Mouse (Mus musculus) forebrain, embryonic 15.5 days (tissue): ENCODE measurements around the gene Dmac2. TPM values are rescaled to one million over a fixed set of nuclear protein-coding genes. Genes with fewer than 3 reads are reported as not detected.

ENCODE experiments used
- ATAC-seq: fragments of 200-750 bp; cut with Nextera tagmentation; replicated peaks from 2 replicates; pipeline ENCODE4 v1.8.0; 2017; ENCODE audit warnings: mild to moderate bottlenecking, moderate TSS enrichment, moderate library complexity
- H3K27ac ChIP-seq: fragments of 300-500 bp; sonication (generic); replicated peaks from 2 replicates; pipeline ENCODE4 v1.5.1; 2015; ENCODE audit warnings: mild to moderate bottlenecking, inconsistent platforms
- H3K27me3 ChIP-seq: fragments of 300-500 bp; sonication (generic); 2 replicates; pipeline ENCODE4 v1.6.1; 2015; ENCODE audit warnings: inconsistent platforms
- H3K36me3 ChIP-seq: fragments of 300-500 bp; sonication (generic); 2 replicates; pipeline ENCODE4 v1.6.1; 2015; ENCODE audit warnings: mild to moderate bottlenecking, inconsistent platforms
- H3K4me1 ChIP-seq: fragments of 300-500 bp; sonication (generic); 2 replicates; pipeline ENCODE4 v1.6.1; 2015; ENCODE audit warnings: inconsistent platforms
- H3K4me2 ChIP-seq: fragments of 300-500 bp; sonication (generic); replicated peaks from 2 replicates; pipeline ENCODE4 v1.6.1; 2015; ENCODE audit warnings: mild to moderate bottlenecking, inconsistent platforms
- H3K4me3 ChIP-seq: fragments of 300-500 bp; sonication (generic); 2 replicates; pipeline ENCODE4 v1.5.1; 2015; ENCODE audit warnings: mild to moderate bottlenecking, inconsistent platforms
- H3K9ac ChIP-seq: fragments of 300-500 bp; sonication (generic); replicated peaks from 2 replicates; pipeline ENCODE4 v1.6.1; 2015; ENCODE audit warnings: mild to moderate bottlenecking, inconsistent platforms
- H3K9me3 ChIP-seq: fragments of 300-500 bp; sonication (generic); 2 replicates; pipeline ENCODE4 v1.6.1; 2016; ENCODE audit warnings: inconsistent platforms
- WGBS: fragments of 180-500 bp; shearing (Covaris S2); methylation state at CpG from one replicate; pipeline ENCODE4 v1.1.7; 2015; ENCODE audit warnings: mixed read lengths; 5-methylcytosine and 5-hydroxymethylcytosine counted together
- polyA plus RNA-seq: library from polyadenylated mRNA; unstranded; fragments of >200 nt; fragmentation: Nextera tagmentation; extraction: Ambion mirVana; gene quantifications from 2 replicates; pipeline ENCODE4 v1.2.1, GENCODE M21; 2015

Gene Dmac2
- polyA plus RNA-seq, 1 experiment from 2014 or later = 36.3 TPM

DNA sequence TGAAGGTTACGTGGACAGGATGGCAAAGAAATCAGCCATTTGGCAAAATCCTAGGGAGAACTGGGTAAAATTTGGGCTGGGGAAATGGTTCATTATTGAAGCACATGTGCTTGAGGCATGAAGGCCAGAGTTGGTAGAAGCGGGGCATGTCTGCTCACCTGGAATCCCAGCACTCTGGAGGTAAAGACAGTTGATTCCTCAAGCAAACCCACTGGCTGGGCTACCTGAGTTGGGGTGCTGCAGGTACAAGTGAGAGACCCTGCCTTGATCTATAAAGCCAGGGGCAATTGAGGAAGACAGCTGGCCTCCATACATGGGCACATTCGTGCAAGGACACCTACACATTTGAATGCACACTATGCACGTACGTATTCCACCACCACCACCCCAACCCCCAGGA, 887 bp downstream of the Dmac2 start:
- no peak for ATAC-seq
- WGBS = 92% methylated on average over 5 of the region's 5 CpGs

DNA sequence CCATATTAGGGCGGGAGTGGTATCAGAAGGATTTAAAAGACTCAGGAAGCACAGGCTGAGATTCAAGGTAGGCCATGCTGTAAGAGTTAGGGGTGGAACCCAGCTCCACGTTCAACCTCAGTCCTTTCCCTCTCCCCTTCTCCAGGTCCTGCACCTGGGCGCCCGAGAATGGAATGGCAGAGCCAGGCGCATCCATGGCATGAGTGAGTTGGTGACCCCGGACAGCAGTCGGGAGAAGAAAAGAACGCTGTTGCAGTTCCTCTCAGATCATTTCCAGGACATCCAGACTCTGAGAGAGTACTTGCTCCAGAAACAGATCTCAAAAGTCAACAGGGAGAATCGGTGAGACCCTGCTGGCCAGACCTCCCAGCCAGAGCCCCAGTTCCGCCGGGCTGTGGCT, 1.5 kb downstream of the Dmac2 start:
- 90% methylated on average over 11 of the region's 11 CpGs for WGBS

More for the DNA sequence above, 887 bp downstream of the Dmac2 start:
- Histone ChIP-seq H3K36me3 (peaks cover 2% of the 10 kb centered on the region; the same call in 1 of the 2 replicates), H3K4me2 (peak overlapping the region; percentile 52; the same call in 1 of the 2 replicates), H3K4me1 (peaks cover 9% of the 10 kb centered on the region), H3K9me3 (no peaks in the 10 kb centered on the region), H3K4me3 (peak overlapping the region; percentile 62; the same call in 1 of the 2 replicates), H3K27me3 (no peaks in the 10 kb centered on the region), H3K9ac (no peak overlapping the region), H3K27ac (no peak overlapping the region)

DNA sequence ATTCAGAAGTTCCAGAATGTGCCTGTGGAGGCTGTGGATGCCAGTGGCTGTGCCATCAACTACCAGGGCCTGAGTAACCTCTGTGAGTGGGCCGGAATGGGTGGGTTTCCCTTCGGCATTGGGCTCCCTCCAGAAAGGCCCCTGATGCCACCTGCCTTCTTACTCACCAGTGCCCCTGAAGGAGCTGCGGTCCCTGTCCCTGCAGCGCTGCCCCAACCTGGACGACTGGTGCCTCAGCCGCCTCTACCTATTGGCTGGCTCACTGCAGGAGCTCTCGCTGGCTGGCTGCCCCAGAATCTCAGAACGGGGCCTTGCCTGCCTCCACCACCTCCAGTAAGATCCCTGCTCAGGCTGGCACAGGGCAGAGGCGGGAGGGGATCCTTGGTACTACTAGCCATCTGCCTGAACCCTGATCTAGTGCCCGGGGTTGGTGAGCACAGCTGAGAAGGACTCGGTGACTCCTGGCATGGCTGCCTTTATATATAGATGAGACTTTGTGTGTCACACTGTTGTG, 4.7 kb downstream of the Dmac2 start:
- no peaks in the 10 kb centered on the region for H3K9me3 ChIP-seq
- no peak for ATAC-seq
- H3K27ac ChIP-seq = no peak overlapping the region
- H3K4me1 ChIP-seq = peaks cover 20% of the 10 kb centered on the region
- peaks cover 2% of the 10 kb centered on the region; the same call in 1 of the 2 replicates for H3K36me3 ChIP-seq
- no peak overlapping the region for H3K4me3 ChIP-seq
- no peak overlapping the region for H3K9ac ChIP-seq
- H3K4me2 ChIP-seq = no peak overlapping the region
- H3K27me3 ChIP-seq = peaks cover 5% of the 10 kb centered on the region; the same call in 1 of the 2 replicates
- WGBS = 89% methylated on average over 11 of the region's 11 CpGs

More for the DNA sequence above, 1.5 kb downstream of the Dmac2 start:
- no peak overlapping the region for H3K27ac ChIP-seq
- peaks cover 9% of the 10 kb centered on the region for H3K4me1 ChIP-seq
- no peaks in the 10 kb centered on the region for H3K27me3 ChIP-seq
- H3K9ac ChIP-seq = no peak overlapping the region
- no peak overlapping the region for H3K4me2 ChIP-seq
- peaks cover 2% of the 10 kb centered on the region; the same call in 1 of the 2 replicates for H3K36me3 ChIP-seq
- H3K9me3 ChIP-seq = no peaks in the 10 kb centered on the region
- no peak overlapping the region for H3K4me3 ChIP-seq
- no peak for ATAC-seq

DNA sequence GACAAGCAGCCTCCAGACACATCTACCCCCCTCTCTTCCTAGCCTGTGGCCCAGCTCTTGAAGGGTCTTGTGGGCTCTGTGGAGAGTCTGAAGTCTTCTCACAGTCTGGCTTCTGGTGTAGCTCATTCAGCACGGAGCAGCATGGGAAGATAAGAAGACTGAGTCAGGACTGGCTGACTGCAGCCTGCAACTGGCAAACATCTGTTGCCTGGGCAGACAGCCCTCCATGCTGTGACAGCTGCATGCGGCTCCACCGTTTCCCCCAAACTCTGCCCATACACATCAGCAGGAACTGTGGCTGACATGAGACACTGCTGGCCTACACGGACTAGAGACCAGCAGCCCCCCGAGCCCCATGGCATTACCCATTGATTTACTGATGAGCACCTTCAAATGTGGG, 5.6 kb downstream of the Dmac2 start:
- Histone ChIP-seq H3K36me3 (peaks cover 2% of the 10 kb centered on the region; the same call in 1 of the 2 replicates), H3K27ac (no peak overlapping the region), H3K9me3 (no peaks in the 10 kb centered on the region), H3K9ac (no peak overlapping the region), H3K4me2 (no peak overlapping the region), H3K4me3 (no peak overlapping the region), H3K4me1 (peaks cover 16% of the 10 kb centered on the region), H3K27me3 (peaks cover 5% of the 10 kb centered on the region; the same call in 1 of the 2 replicates)
- ATAC-seq = no peak
- WGBS = 87% methylated on average over 5 of the region's 5 CpGs

DNA sequence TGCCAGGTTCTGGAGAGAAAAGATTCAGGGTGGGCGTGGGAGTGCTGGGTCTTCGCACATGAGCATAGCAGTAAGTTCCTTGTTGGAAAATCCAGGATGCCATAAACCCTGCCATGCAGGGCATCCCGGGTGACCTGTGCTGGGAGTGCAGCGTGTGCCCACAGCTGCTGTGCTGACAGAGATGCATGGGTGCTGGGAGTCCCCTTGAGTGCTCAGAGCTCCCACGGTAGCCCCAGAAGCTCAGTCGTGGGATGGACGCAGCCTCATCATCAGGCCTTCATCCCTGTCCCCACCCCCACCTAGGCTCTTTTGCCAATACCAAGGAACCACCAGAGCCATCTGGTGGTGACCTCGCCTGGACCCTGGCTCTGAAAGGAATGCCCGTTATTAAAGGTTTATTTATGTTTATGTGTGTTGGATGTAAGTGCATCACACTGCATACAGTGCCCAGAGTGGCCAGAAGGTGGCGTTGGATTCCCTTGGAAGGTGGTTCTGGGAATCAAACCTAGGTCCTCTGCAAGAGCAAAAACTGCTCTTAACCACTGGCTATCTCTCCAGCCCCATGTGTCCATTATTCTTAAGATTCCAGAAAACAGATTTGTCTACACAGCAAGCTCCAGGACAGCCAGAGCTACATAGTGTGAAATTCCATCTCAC, 6.5 kb downstream of the Dmac2 start:
- Histone ChIP-seq H3K4me1 (peaks cover 14% of the 10 kb centered on the region), H3K27me3 (peaks cover 5% of the 10 kb centered on the region; the same call in 1 of the 2 replicates), H3K27ac (no peak overlapping the region), H3K4me2 (no peak overlapping the region), H3K9me3 (no peaks in the 10 kb centered on the region), H3K36me3 (peaks cover 7% of the 10 kb centered on the region), H3K9ac (no peak overlapping the region), H3K4me3 (no peak overlapping the region)
- no peak for ATAC-seq
- WGBS = 74% methylated on average over 10 of the region's 10 CpGs

DNA sequence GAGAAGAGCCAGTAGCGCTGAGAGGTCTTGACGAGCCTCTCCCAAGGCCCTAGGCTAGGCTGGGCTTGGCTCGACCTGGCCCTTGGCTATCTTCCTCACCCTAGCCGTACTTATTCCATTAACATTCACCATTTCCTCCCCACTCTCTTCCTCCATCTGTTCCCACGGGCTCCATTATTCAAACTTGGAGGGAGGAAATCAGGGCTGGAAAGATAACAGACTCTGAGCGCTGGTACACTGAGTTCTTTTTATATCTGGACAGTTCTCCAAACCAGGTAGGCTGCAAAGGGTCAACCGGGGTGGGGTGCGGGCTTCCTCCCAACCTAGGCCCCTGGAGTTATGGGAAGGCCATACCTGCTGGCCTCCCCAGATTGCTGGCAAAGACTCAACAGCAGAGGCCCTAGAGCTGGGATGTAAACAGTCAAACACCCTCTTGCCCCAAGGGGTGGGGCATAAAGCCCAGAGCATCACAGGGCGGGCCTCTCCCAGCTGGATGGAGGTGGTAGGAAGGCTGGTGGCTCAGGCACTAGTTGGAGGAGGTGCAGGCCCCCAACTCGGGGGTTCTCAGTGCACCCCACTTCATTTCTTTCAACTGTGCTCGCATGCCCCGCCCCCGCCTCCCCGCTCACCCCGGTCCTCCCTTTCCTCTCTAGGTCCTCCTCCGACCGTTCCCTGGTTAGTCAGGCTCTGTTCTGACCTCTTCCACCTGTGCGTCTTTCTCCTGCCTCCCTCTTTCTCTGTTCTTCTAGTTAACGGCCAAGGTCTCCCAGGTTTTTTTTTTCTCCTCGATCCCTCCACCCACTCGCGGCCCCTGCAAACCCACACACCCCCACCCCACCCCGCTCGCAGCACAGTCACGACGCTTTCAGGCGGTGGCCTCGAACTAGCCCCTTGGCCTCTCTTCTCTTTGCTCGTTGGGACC, 7.6 kb downstream of the Dmac2 start, which contains the start of gene B3gnt8:
Gene B3gnt8, plus strand, starts transcription at position 146 of the 922 bp plus-strand sequence.
- WGBS = 18% methylated on average over 29 of the region's 29 CpGs
- 0 out of 2 replicates have a peak, but pooled peaks have one; percentile 23 for ATAC-seq
- Histone ChIP-seq H3K27ac (no peak within 1 kb of the TSS), H3K36me3 (peaks cover 14% of the 10 kb centered on the region), H3K4me1 (peaks cover 14% of the 10 kb centered on the region), H3K4me2 (peak within 1 kb of the TSS; percentile 33), H3K9me3 (no peaks in the 10 kb centered on the region), H3K9ac (no peak within 1 kb of the TSS), H3K4me3 (peak within 1 kb of the TSS; percentile 8), H3K27me3 (peaks cover 5% of the 10 kb centered on the region; the same call in 1 of the 2 replicates)

DNA sequence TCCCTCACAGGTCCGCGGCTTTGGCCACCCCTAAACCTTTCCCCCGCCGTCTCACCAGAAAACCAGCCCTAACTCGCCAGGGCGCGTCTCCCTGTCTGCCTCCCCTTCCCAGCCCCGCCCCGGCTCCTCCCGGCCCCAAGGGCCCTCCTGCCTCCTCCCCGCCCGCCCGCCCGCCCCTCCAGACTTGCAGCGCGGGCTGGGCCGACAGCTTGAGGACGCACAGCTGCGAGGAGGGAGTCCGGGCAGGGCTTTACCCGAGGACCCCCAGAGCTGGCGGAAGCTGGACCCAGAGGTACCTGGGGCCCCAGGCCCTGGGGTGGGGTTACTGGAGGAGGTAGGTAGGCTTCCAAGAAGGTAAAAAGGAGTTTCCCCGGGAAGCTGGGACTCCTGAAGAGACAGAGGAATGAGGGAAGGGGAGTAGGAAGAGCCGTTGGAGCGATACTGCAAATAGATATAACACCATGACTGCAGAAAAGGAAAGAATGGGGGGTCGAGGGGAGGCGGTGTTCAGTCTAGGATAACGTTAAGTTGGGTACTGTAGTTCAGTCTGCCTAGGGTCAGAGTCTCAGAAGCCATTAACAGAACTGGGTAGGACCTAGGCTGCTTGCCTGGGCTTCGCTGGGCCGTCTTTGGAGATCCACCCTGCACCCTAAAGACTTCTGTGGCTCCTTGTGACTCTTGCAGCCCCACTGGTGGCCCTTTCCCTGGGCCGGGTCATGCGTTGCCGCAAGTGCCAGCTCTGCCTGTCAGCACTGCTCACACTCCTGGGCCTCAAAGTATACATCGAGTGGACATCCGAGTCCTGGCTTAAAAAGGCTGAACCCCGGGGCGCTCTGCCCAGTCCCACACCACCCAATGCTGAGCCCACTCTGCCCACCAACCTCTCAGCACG, 8.5 kb downstream of the Dmac2 start:
- Histone ChIP-seq H3K27ac (no peak overlapping the region), H3K9ac (no peak overlapping the region)
- 19% methylated on average over 38 of the region's 38 CpGs for WGBS

DNA sequence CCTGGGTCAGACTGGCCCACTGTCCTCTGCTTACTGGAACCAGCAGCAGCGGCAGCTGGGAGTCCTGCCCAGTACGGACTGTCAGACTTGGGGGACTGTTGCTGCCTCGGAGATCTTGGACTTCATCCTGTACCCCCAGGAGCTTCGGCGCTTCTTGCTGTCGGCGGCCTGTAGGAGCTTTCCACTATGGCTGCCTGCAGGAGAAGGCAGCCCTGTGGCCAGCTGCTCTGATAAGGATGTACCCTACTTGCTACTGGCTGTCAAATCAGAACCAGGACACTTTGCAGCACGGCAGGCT, 9.1 kb downstream of the Dmac2 start:
- Histone ChIP-seq H3K36me3 (peaks cover 16% of the 10 kb centered on the region), H3K4me3 (no peak overlapping the region), H3K4me1 (peaks cover 14% of the 10 kb centered on the region), H3K27ac (no peak overlapping the region), H3K9ac (no peak overlapping the region), H3K27me3 (peaks cover 5% of the 10 kb centered on the region; the same call in 1 of the 2 replicates), H3K4me2 (no peak overlapping the region), H3K9me3 (no peaks in the 10 kb centered on the region)
- no peak for ATAC-seq
- 69% methylated on average over 8 of the region's 8 CpGs for WGBS

More for the DNA sequence above, 8.5 kb downstream of the Dmac2 start:
- H3K36me3 ChIP-seq = peaks cover 16% of the 10 kb centered on the region
- H3K4me2 ChIP-seq = peak overlapping the region; percentile 33
- H3K4me1 ChIP-seq = peaks cover 14% of the 10 kb centered on the region
- H3K27me3 ChIP-seq = peaks cover 5% of the 10 kb centered on the region; the same call in 1 of the 2 replicates
- ATAC-seq = peak; percentile 42; the same call in 1 of the 2 replicates
- H3K4me3 ChIP-seq = peak overlapping the region; percentile 8
- no peaks in the 10 kb centered on the region for H3K9me3 ChIP-seq

DNA sequence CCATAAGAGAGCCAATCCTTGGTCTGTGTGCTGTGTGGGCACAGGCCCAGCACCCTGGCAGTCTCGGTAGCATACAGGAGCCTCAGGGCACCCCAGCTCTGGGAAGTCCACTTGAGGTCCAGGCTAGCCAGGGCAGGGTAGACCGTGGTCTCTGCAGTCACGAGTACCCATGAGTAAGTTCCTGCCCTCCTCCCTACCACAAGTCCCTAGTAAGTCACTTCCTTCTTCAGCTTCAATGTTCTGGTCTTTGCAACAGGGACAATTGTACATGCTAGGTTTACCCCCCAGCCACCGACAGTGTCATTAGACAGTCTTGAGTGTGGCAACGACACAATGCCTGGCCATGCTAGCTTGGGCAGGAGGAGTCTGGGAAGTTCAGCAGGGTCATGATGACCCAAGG, 13.5 kb downstream of the Dmac2 start:
- H3K9me3 ChIP-seq = no peaks in the 10 kb centered on the region
- no peak overlapping the region for H3K9ac ChIP-seq
- no peak overlapping the region for H3K27ac ChIP-seq
- H3K4me1 ChIP-seq = peaks cover 2% of the 10 kb centered on the region; the same call in 1 of the 2 replicates
- no peak overlapping the region for H3K4me3 ChIP-seq
- WGBS = 91% methylated on average over 5 of the region's 5 CpGs
- peaks cover 5% of the 10 kb centered on the region; the same call in 1 of the 2 replicates for H3K27me3 ChIP-seq
- ATAC-seq = no peak
- H3K36me3 ChIP-seq = peaks cover 16% of the 10 kb centered on the region
- no peak overlapping the region for H3K4me2 ChIP-seq

DNA sequence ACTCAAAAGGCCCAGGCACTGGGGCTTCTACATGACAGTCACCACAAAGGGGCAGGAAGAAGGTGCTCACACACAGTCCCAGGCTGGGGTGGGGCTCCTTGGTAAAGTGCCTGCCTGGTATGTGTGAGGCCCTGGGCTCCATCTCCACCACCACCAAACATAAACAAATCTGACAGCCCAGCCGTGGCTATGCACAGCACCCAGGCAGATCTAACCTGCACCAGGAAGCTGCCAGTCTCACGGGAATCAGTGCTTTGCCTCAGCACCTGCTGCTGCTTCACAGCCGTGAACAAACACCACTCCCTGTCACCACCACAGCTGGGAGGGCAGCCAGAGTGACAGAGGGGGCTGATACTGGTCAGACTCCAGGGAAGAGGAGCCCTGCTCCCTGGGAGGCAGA, 17.2 kb downstream of the Dmac2 start:
- H3K4me2 ChIP-seq = no peak overlapping the region
- no peak overlapping the region for H3K4me3 ChIP-seq
- H3K27ac ChIP-seq = no peak overlapping the region
- no peak overlapping the region for H3K9ac ChIP-seq
- ATAC-seq = no peak
- no peaks in the 10 kb centered on the region for H3K9me3 ChIP-seq
- H3K27me3 ChIP-seq = no peaks in the 10 kb centered on the region
- H3K36me3 ChIP-seq = peaks cover 4% of the 10 kb centered on the region; the same call in 1 of the 2 replicates
- 75% methylated on average over 3 of the region's 3 CpGs for WGBS
- H3K4me1 ChIP-seq = 0 out of 2 replicates have a peak, but pooled peaks cover 5% of the 10 kb centered on the region

DNA sequence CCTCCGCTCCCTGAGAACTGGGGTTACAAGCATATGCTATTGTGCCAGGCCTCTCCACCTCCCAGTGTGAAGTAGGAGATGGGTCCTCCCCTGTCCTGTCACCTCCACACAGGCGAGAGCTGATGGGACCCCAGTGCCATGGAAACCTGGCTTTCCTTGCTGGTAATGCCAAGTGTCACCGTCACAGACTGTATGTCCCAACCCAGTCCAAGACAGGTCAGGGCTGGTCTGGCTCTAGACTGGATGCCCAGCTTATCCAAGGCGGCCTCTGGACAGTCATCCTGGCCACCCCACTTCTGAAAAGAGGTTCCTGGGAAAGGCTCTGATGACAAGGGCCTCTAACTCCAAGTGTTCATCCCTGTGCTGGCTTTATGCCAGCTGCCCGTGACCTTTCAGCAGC, 17.9 kb downstream of the Dmac2 start:
- H3K4me2 ChIP-seq = no peak overlapping the region
- 95% methylated on average over 5 of the region's 5 CpGs for WGBS
- no peak overlapping the region for H3K4me3 ChIP-seq
- H3K4me1 ChIP-seq = 0 out of 2 replicates have a peak, but pooled peaks cover 5% of the 10 kb centered on the region
- H3K27me3 ChIP-seq = no peaks in the 10 kb centered on the region
- H3K27ac ChIP-seq = no peak overlapping the region
- no peaks in the 10 kb centered on the region for H3K9me3 ChIP-seq
- H3K36me3 ChIP-seq = 0 out of 2 replicates have a peak, but pooled peaks cover 2% of the 10 kb centered on the region
- no peak for ATAC-seq
- H3K9ac ChIP-seq = no peak overlapping the region
